Mouse (Mus musculus): ENCODE results near the gene Hbb-y. TPM values are rescaled to one million over a fixed set of nuclear protein-coding genes. Genes with fewer than 3 reads are reported as not detected.
"Not testable (repeated sequence)": the region's sequence is repeated elsewhere in the genome, so short reads cannot be mapped to it uniquely, and the experiment has no call there.

The Hbb-y gene
- total and polyA plus RNA-seq, 2 experiments = not detected

- Histone ChIP-seq H3K27ac (replicated peaks; ENCODE audit: insufficient read depth, low read depth, low read length) (no peak overlapping the region), H3K79me2 (ENCODE audit: control insufficient read depth, insufficient read depth, low read length) (no peaks in the 10 kb centered on the region), H3K4me1 (ENCODE audit: control insufficient read depth, insufficient read depth, low read length) (no peaks in the 10 kb centered on the region), H3K27me3 (ENCODE audit: control insufficient read depth, insufficient read depth, low read length) (no peaks in the 10 kb centered on the region), H3K36me3 (ENCODE audit: control insufficient read depth, insufficient read depth, low read length) (no peaks in the 10 kb centered on the region), H3K9ac (ENCODE audit: low read depth, low read length) (no peak overlapping the region), H3K4me3 (ENCODE audit: insufficient read depth, low read depth, low read length) (no peak overlapping the region)
- TF ChIP-seq POLR2A (IDR thresholded peaks at IDR 0.05; ENCODE audit: extremely low read depth, insufficient read depth, low read length) (no peak), CTCF (IDR thresholded peaks at IDR 0.05; ENCODE audit: low read depth, low read length) (no peak)
- WGBS = 90% methylated on average over 3 of the region's 3 CpGs
- no peak for DNase-seq (ENCODE audit: extremely low read depth, low read depth, low spot score)
Measured at GRCm38 (mm10) chr7:103825536-103826254, 27.3 kb downstream of the Hbb-y start.

- no peak for TF ChIP-seq POLR2A (IDR thresholded peaks at IDR 0.05; ENCODE audit: extremely low read depth, insufficient read depth, low read length)
- TF ChIP-seq CTCF (IDR thresholded peaks at IDR 0.05; ENCODE audit: low read depth, low read length) = no peak
- Histone ChIP-seq H3K27ac (replicated peaks; ENCODE audit: insufficient read depth, low read depth, low read length) (no peak overlapping the region), H3K79me2 (ENCODE audit: control insufficient read depth, insufficient read depth, low read length) (no peaks in the 10 kb centered on the region), H3K4me1 (ENCODE audit: control insufficient read depth, insufficient read depth, low read length) (no peaks in the 10 kb centered on the region), H3K36me3 (ENCODE audit: control insufficient read depth, insufficient read depth, low read length) (no peaks in the 10 kb centered on the region), H3K27me3 (ENCODE audit: control insufficient read depth, insufficient read depth, low read length) (no peaks in the 10 kb centered on the region), H3K9ac (ENCODE audit: low read depth, low read length) (no peak overlapping the region), H3K4me3 (ENCODE audit: insufficient read depth, low read depth, low read length) (no peak overlapping the region)
- WGBS = 68% methylated on average over 2 of the region's 2 CpGs
- DNase-seq (ENCODE audit: extremely low read depth, low read depth, low spot score) = no peak
Measured at GRCm38 (mm10) chr7:103824597-103824996, 28.4 kb downstream of the Hbb-y start.

- H3K36me3 ChIP-seq (ENCODE audit: control insufficient read depth, insufficient read depth, low read length); DNase-seq (ENCODE audit: extremely low read depth, low read depth, low spot score); H3K4me1 ChIP-seq (ENCODE audit: control insufficient read depth, insufficient read depth, low read length); H3K4me3 ChIP-seq (ENCODE audit: insufficient read depth, low read depth, low read length); H3K79me2 ChIP-seq (ENCODE audit: control insufficient read depth, insufficient read depth, low read length); H3K27ac ChIP-seq (replicated peaks; ENCODE audit: insufficient read depth, low read depth, low read length); H3K9ac ChIP-seq (ENCODE audit: low read depth, low read length); H3K27me3 ChIP-seq (ENCODE audit: control insufficient read depth, insufficient read depth, low read length): not testable (repeated sequence)
- 35% methylated on average over 2 of the region's 2 CpGs for WGBS
Measured at GRCm38 (mm10) chr7:103815085-103815484, 37.9 kb downstream of the Hbb-y start.

GRCm38 (mm10) chr7:103813766-103814165 is 39.2 kb downstream of the Hbb-y start, which contains the start of gene Hbb-bt:
TSS of gene Hbb-bt (minus strand) at chr7:103813996.
- no peak for TF ChIP-seq CTCF (IDR thresholded peaks at IDR 0.05; ENCODE audit: low read depth, low read length)
- no peak for DNase-seq (ENCODE audit: extremely low read depth, low read depth, low spot score)
- H3K9ac ChIP-seq (ENCODE audit: low read depth, low read length) = no peak within 1 kb of the TSS
- WGBS = 90% methylated on average over 3 of the region's 3 CpGs
- H3K36me3 ChIP-seq (ENCODE audit: control insufficient read depth, insufficient read depth, low read length) = no peaks in the 10 kb centered on the region
- no peak within 1 kb of the TSS for H3K27ac ChIP-seq (replicated peaks; ENCODE audit: insufficient read depth, low read depth, low read length)
- H3K4me1 ChIP-seq (ENCODE audit: control insufficient read depth, insufficient read depth, low read length) = no peaks in the 10 kb centered on the region
- H3K79me2 ChIP-seq (ENCODE audit: control insufficient read depth, insufficient read depth, low read length) = no peaks in the 10 kb centered on the region
- H3K4me3 ChIP-seq (ENCODE audit: insufficient read depth, low read depth, low read length) = no peak within 1 kb of the TSS
- no peaks in the 10 kb centered on the region for H3K27me3 ChIP-seq (ENCODE audit: control insufficient read depth, insufficient read depth, low read length)

GRCm38 (mm10) chr7:103813152-103813551 is 39.9 kb downstream of the Hbb-y start:
- not testable (repeated sequence) for H3K27me3 ChIP-seq (ENCODE audit: control insufficient read depth, insufficient read depth, low read length); DNase-seq (ENCODE audit: extremely low read depth, low read depth, low spot score); H3K4me1 ChIP-seq (ENCODE audit: control insufficient read depth, insufficient read depth, low read length); H3K4me3 ChIP-seq (ENCODE audit: insufficient read depth, low read depth, low read length); H3K27ac ChIP-seq (replicated peaks; ENCODE audit: insufficient read depth, low read depth, low read length); H3K9ac ChIP-seq (ENCODE audit: low read depth, low read length); H3K36me3 ChIP-seq (ENCODE audit: control insufficient read depth, insufficient read depth, low read length); H3K79me2 ChIP-seq (ENCODE audit: control insufficient read depth, insufficient read depth, low read length)
- WGBS = no CpG with 5 or more reads among the region's 3 CpGs

GRCm38 (mm10) chr7:103812174-103812573 is 40.8 kb downstream of the Hbb-y start:
- TF ChIP-seq POLR2A (IDR thresholded peaks at IDR 0.05; ENCODE audit: extremely low read depth, insufficient read depth, low read length) (no peak), CTCF (IDR thresholded peaks at IDR 0.05; ENCODE audit: low read depth, low read length) (no peak)
- 43% methylated on average over 1 of the region's 1 CpGs for WGBS
- Histone ChIP-seq H3K27me3 (ENCODE audit: control insufficient read depth, insufficient read depth, low read length) (no peaks in the 10 kb centered on the region), H3K36me3 (ENCODE audit: control insufficient read depth, insufficient read depth, low read length) (no peaks in the 10 kb centered on the region), H3K27ac (replicated peaks; ENCODE audit: insufficient read depth, low read depth, low read length) (no peak overlapping the region), H3K4me3 (ENCODE audit: insufficient read depth, low read depth, low read length) (no peak overlapping the region), H3K4me1 (ENCODE audit: control insufficient read depth, insufficient read depth, low read length) (no peaks in the 10 kb centered on the region), H3K9ac (ENCODE audit: low read depth, low read length) (no peak overlapping the region), H3K79me2 (ENCODE audit: control insufficient read depth, insufficient read depth, low read length) (no peaks in the 10 kb centered on the region)
- DNase-seq (ENCODE audit: extremely low read depth, low read depth, low spot score) = no peak
